Mouse (Mus musculus) heart, adult 2 months (tissue): ENCODE measurements around the gene Ccdc9.

Experiments used
- CTCF ChIP-seq: fragments of 200-600 bp; IDR thresholded peaks from 2 replicates; pipeline ENCODE4 v1.8.1; 2022; ENCODE audit warnings: antibody characterized with exemption, mild to moderate bottlenecking, moderate library complexity
- POLR2A ChIP-seq: fragments of 200-500 bp; IDR thresholded peaks from 2 replicates; pipeline ENCODE4 v1.6.1; 2011; ENCODE audit warnings: mild to moderate bottlenecking, low read depth, low read length, control low read depth; ENCODE audit not compliant: insufficient read depth

DNA sequence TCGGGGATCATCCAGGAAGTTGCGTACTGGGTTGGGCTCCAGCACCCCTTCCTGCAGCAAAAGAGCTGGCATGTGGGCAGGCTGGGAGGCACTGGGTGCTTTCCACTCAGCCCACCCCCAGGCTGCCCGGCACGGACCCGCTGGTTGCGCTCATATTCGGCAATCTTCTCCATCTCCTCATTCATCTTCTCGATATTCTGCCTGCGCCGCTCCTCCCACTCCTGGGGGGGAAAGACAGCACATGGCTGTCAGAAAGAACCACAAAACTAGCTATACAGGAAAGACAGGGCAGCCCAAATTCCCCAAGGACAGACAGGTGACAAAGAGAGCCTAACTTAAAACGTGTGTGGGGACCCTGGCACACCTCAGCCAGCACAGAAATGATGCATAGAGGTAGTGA lies 5.9 kb downstream of the Ccdc9 start:
- TF ChIP-seq POLR2A (no peak), CTCF (no peak)
